Mouse (Mus musculus) neural tube, embryonic 15.5 days (tissue): ENCODE results near the gene BC030867. TPM values are rescaled to one million over a fixed set of nuclear protein-coding genes. Genes with fewer than 3 reads are reported as not detected.

Source experiments
- ATAC-seq: fragments of 200-750 bp; cut with Nextera tagmentation; 2 replicates; pipeline ENCODE4 v1.8.0; 2017; ENCODE audit warnings: mild to moderate bottlenecking, moderate TSS enrichment, moderate library complexity; ENCODE audit not compliant: low FRiP score
- H3K27ac ChIP-seq: fragments of 300-500 bp; sonication (generic); replicated peaks from 2 replicates; pipeline ENCODE4 v1.5.1; 2015; ENCODE audit warnings: mild to moderate bottlenecking, inconsistent platforms
- H3K27me3 ChIP-seq: fragments of 300-500 bp; sonication (generic); replicated peaks from 2 replicates; pipeline ENCODE4 v1.6.1; 2015; ENCODE audit warnings: inconsistent platforms
- H3K36me3 ChIP-seq: fragments of 300-500 bp; sonication (generic); 2 replicates; pipeline ENCODE4 v1.6.1; 2015; ENCODE audit warnings: inconsistent platforms
- H3K4me1 ChIP-seq: fragments of 300-500 bp; sonication (generic); 2 replicates; pipeline ENCODE4 v1.6.1; 2015; ENCODE audit warnings: inconsistent platforms
- H3K4me2 ChIP-seq: fragments of 300-500 bp; sonication (generic); 2 replicates; pipeline ENCODE4 v1.6.1; 2015; ENCODE audit warnings: inconsistent platforms, mild to moderate bottlenecking, moderate library complexity
- H3K4me3 ChIP-seq: fragments of 300-500 bp; sonication (generic); replicated peaks from 2 replicates; pipeline ENCODE4 v1.5.1; 2015; ENCODE audit warnings: mild to moderate bottlenecking, inconsistent platforms
- H3K9ac ChIP-seq: fragments of 300-500 bp; sonication (generic); replicated peaks from 2 replicates; pipeline ENCODE4 v1.6.1; 2015; ENCODE audit warnings: mild to moderate bottlenecking, inconsistent platforms
- H3K9me3 ChIP-seq: fragments of 300-500 bp; sonication (generic); replicated peaks from 2 replicates; pipeline ENCODE4 v1.6.1; 2016; ENCODE audit warnings: inconsistent platforms
- WGBS: fragments of 180-500 bp; shearing (Covaris S2); methylation state at CpG from one replicate; pipeline ENCODE4 v1.1.7; 2015; ENCODE audit warnings: mixed read lengths; 5-methylcytosine and 5-hydroxymethylcytosine counted together
- polyA plus RNA-seq: library from polyadenylated mRNA; unstranded; fragments of >200 nt; fragmentation: Nextera tagmentation; extraction: Ambion mirVana; gene quantifications from 2 replicates; pipeline ENCODE4 v1.2.1, GENCODE M21; 2015

Gene BC030867
- polyA plus RNA-seq, 1 experiment from 2014 or later: 2.2 TPM

GRCm38 (mm10) chr11:102215511-102215910 is 33.2 kb upstream of the BC030867 start:
- no peaks in the 10 kb centered on the region for H3K27me3 ChIP-seq
- H3K9ac ChIP-seq: 0 out of 2 replicates have a peak overlapping the region, but pooled peaks have one; percentile 10
- H3K4me2 ChIP-seq: peak overlapping the region; percentile 9; the same call in 1 of the 2 replicates
- WGBS: 70% methylated on average over 11 of the region's 11 CpGs
- ATAC-seq: no peak
- no peaks in the 10 kb centered on the region for H3K9me3 ChIP-seq
- H3K4me1 ChIP-seq: peaks cover 91% of the 10 kb centered on the region
- H3K36me3 ChIP-seq: 0 out of 2 replicates have a peak, but pooled peaks cover 9% of the 10 kb centered on the region
- peak overlapping the region; percentile 37; the same call in 1 of the 2 replicates for H3K27ac ChIP-seq
- no peak overlapping the region for H3K4me3 ChIP-seq

- H3K36me3 ChIP-seq: 0 out of 2 replicates have a peak, but pooled peaks cover 9% of the 10 kb centered on the region
- H3K9ac ChIP-seq: 0 out of 2 replicates have a peak overlapping the region, but pooled peaks have one; percentile 10
- peak overlapping the region; percentile 37 for H3K27ac ChIP-seq
- no peak for ATAC-seq
- H3K4me2 ChIP-seq: peak overlapping the region; percentile 46
- 45% methylated on average over 12 of the region's 12 CpGs for WGBS
- no peaks in the 10 kb centered on the region for H3K27me3 ChIP-seq
- H3K9me3 ChIP-seq: no peaks in the 10 kb centered on the region
- peaks cover 87% of the 10 kb centered on the region for H3K4me1 ChIP-seq
- no peak overlapping the region for H3K4me3 ChIP-seq
These were observed 32.4 kb upstream of the BC030867 start for GRCm38 (mm10) chr11:102216056-102216885.

DNA sequence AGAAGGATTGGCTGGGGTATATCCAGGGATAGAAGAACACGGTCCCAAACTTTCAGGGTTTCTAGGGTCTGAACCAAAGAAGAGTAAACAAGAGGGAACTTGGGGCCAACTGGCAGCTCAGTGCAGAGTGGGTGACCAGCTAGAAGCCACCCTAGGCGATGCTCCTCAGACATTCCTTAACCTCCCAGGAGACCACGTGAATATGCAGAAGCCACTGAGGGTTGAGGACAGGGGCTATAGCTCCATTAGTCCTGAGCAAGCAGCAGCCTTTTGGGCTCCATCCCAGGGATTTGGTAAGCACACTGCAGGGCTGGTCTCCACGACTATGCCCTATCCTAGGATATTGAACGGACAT is 31.8 kb upstream of the BC030867 start:
- Histone ChIP-seq H3K9me3 (no peaks in the 10 kb centered on the region), H3K27me3 (no peaks in the 10 kb centered on the region), H3K4me1 (peaks cover 85% of the 10 kb centered on the region), H3K27ac (peak overlapping the region; percentile 48), H3K4me2 (peak overlapping the region; percentile 46; the same call in 1 of the 2 replicates), H3K36me3 (peaks cover 10% of the 10 kb centered on the region; the same call in 1 of the 2 replicates), H3K9ac (no peak overlapping the region), H3K4me3 (no peak overlapping the region)
- no peak for ATAC-seq
- 58% methylated on average over 5 of the region's 5 CpGs for WGBS

GRCm38 (mm10) chr11:102217396-102217795 is 31.3 kb upstream of the BC030867 start:
- H3K27me3 ChIP-seq: no peaks in the 10 kb centered on the region
- peak overlapping the region; percentile 20; the same call in 1 of the 2 replicates for H3K4me3 ChIP-seq
- peak overlapping the region; percentile 46 for H3K4me2 ChIP-seq
- H3K9me3 ChIP-seq: no peaks in the 10 kb centered on the region
- H3K9ac ChIP-seq: no peak overlapping the region
- no peak overlapping the region for H3K27ac ChIP-seq
- peaks cover 13% of the 10 kb centered on the region; the same call in 1 of the 2 replicates for H3K36me3 ChIP-seq
- 76% methylated on average over 6 of the region's 6 CpGs for WGBS
- no peak for ATAC-seq
- H3K4me1 ChIP-seq: peaks cover 84% of the 10 kb centered on the region

- peaks cover 85% of the 10 kb centered on the region for H3K4me1 ChIP-seq
- ATAC-seq: no peak
- no peaks in the 10 kb centered on the region for H3K9me3 ChIP-seq
- peaks cover 13% of the 10 kb centered on the region; the same call in 1 of the 2 replicates for H3K36me3 ChIP-seq
- peak overlapping the region; percentile 20 for H3K4me3 ChIP-seq
- H3K27ac ChIP-seq: peak overlapping the region; percentile 68; the same call in 1 of the 2 replicates
- H3K9ac ChIP-seq: 0 out of 2 replicates have a peak overlapping the region, but pooled peaks have one; percentile 29
- peak overlapping the region; percentile 46 for H3K4me2 ChIP-seq
- no peaks in the 10 kb centered on the region for H3K27me3 ChIP-seq
- 74% methylated on average over 7 of the region's 7 CpGs for WGBS
These were observed 30.7 kb upstream of the BC030867 start for GRCm38 (mm10) chr11:102217876-102218430.

GRCm38 (mm10) chr11:102218783-102219182 is 29.9 kb upstream of the BC030867 start:
- Histone ChIP-seq H3K4me2 (peak overlapping the region; percentile 46), H3K36me3 (peaks cover 13% of the 10 kb centered on the region; the same call in 1 of the 2 replicates), H3K4me1 (peaks cover 87% of the 10 kb centered on the region), H3K9ac (peak overlapping the region; percentile 29; the same call in 1 of the 2 replicates), H3K4me3 (peak overlapping the region; percentile 20), H3K9me3 (no peaks in the 10 kb centered on the region), H3K27me3 (no peaks in the 10 kb centered on the region), H3K27ac (peak overlapping the region; percentile 68)
- WGBS: under 1% methylated on average over 10 of the region's 10 CpGs
- ATAC-seq: peak; percentile 68

DNA sequence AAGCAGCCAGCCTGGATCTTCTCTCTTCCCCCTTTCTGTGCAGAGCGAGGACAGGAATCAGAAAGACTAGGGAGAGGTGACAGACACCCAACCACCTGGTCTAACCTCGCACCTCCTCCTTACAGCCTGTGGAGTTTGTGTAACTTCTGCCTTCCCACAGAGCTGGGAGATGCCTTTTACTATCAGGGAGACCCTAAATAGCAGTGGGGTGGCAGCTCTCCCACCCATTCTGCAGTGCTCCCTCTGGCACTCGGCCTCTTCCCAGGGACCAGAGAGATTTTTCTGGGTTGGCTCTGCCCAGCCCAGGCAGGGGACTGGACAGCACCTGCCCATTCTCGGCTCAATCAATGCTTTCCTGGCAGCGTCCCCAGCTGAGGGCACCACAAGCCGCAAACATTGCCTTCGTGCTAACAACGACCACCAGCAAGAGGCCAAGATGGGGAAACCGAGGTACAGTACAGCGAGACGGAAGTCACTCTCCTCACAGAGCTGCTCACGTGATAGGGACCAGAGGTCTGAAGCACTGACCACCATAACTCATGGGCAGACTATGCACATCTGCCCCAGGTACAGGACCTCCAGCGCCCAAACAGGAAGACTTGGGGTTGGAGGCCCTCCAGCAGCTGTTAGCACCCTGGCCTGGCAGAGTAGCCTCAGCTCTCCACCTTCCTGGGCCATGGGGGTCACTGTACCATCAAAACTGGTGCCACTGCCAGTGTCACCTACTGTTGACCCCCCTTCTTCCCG is 29.3 kb upstream of the BC030867 start:
- peak overlapping the region; percentile 68 for H3K27ac ChIP-seq
- no peaks in the 10 kb centered on the region for H3K27me3 ChIP-seq
- no peak overlapping the region; the same call in 1 of the 2 replicates for H3K9ac ChIP-seq
- H3K36me3 ChIP-seq: peaks cover 13% of the 10 kb centered on the region; the same call in 1 of the 2 replicates
- no peaks in the 10 kb centered on the region for H3K9me3 ChIP-seq
- peak overlapping the region; percentile 46 for H3K4me2 ChIP-seq
- no peak overlapping the region for H3K4me3 ChIP-seq
- no peak for ATAC-seq
- WGBS: 55% methylated on average over 14 of the region's 14 CpGs
- H3K4me1 ChIP-seq: peaks cover 87% of the 10 kb centered on the region

- Histone ChIP-seq H3K4me1 (peaks cover 87% of the 10 kb centered on the region), H3K4me3 (no peak overlapping the region), H3K27me3 (no peaks in the 10 kb centered on the region), H3K36me3 (peaks cover 13% of the 10 kb centered on the region; the same call in 1 of the 2 replicates), H3K27ac (no peak overlapping the region), H3K9me3 (no peaks in the 10 kb centered on the region), H3K4me2 (no peak overlapping the region), H3K9ac (no peak overlapping the region)
- ATAC-seq: no peak
- 84% methylated on average over 4 of the region's 4 CpGs for WGBS
These were observed 28.7 kb upstream of the BC030867 start for GRCm38 (mm10) chr11:102219994-102220346.

- no peak overlapping the region for H3K4me2 ChIP-seq
- 66% methylated on average over 6 of the region's 6 CpGs for WGBS
- ATAC-seq: no peak
- H3K9ac ChIP-seq: no peak overlapping the region
- H3K27ac ChIP-seq: no peak overlapping the region
- H3K27me3 ChIP-seq: no peaks in the 10 kb centered on the region
- peaks cover 87% of the 10 kb centered on the region for H3K4me1 ChIP-seq
- peaks cover 13% of the 10 kb centered on the region; the same call in 1 of the 2 replicates for H3K36me3 ChIP-seq
- no peak overlapping the region for H3K4me3 ChIP-seq
- H3K9me3 ChIP-seq: no peaks in the 10 kb centered on the region
These were observed 28.2 kb upstream of the BC030867 start for GRCm38 (mm10) chr11:102220451-102220850.

GRCm38 (mm10) chr11:102221243-102221953 is 27.3 kb upstream of the BC030867 start:
- 87% methylated on average over 8 of the region's 8 CpGs for WGBS

DNA sequence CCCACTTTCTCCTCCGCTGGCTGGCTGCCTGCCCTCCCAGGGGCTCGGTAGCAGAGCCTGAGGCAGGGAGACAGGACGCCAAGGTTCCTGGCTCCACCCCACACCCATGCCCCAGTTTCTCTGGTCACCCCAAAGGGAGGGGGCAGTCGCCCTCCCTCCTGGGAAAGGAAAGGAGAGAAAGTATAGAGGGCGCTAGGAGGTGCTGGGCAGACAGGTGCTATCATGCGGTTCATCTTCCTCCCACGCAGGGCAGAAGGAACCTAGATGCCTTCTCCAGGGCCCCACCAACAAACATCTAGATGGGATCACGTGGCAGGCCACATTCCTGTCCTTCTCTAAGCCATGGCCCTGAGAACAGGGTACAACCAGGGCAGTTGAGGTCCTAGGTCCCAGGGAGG is 26.7 kb upstream of the BC030867 start:
- 75% methylated on average over 8 of the region's 8 CpGs for WGBS
- Histone ChIP-seq H3K4me2 (no peak overlapping the region), H3K4me1 (peaks cover 87% of the 10 kb centered on the region), H3K36me3 (peaks cover 11% of the 10 kb centered on the region; the same call in 1 of the 2 replicates), H3K9ac (no peak overlapping the region), H3K9me3 (no peaks in the 10 kb centered on the region), H3K27me3 (no peaks in the 10 kb centered on the region), H3K27ac (no peak overlapping the region), H3K4me3 (no peak overlapping the region)
- no peak for ATAC-seq

More at GRCm38 (mm10) chr11:102221243-102221953, 27.3 kb upstream of the BC030867 start:
- Histone ChIP-seq H3K4me1 (peaks cover 87% of the 10 kb centered on the region), H3K9me3 (no peaks in the 10 kb centered on the region), H3K27ac (no peak overlapping the region), H3K27me3 (no peaks in the 10 kb centered on the region), H3K9ac (no peak overlapping the region), H3K4me2 (no peak overlapping the region), H3K4me3 (no peak overlapping the region), H3K36me3 (peaks cover 13% of the 10 kb centered on the region; the same call in 1 of the 2 replicates)
- no peak for ATAC-seq
